Mouse (Mus musculus) kidney, postnatal 4 days (tissue): Measurements from ENCODE around the gene Mars.
A peak's percentile ranks its signal among the peaks of the same experiment; 100 is the strongest.
"Not testable (repeated sequence)": the region's sequence is repeated elsewhere in the genome, so short reads cannot be mapped to it uniquely, and the experiment has no call there.

Experiments
- DNase-seq, 2 experiments: peaks; one replicate each; pipeline ENCODE4 v3.0.0; 2021; ENCODE audit warnings: mixed read lengths in 2 of 2

The Mars gene

DNA sequence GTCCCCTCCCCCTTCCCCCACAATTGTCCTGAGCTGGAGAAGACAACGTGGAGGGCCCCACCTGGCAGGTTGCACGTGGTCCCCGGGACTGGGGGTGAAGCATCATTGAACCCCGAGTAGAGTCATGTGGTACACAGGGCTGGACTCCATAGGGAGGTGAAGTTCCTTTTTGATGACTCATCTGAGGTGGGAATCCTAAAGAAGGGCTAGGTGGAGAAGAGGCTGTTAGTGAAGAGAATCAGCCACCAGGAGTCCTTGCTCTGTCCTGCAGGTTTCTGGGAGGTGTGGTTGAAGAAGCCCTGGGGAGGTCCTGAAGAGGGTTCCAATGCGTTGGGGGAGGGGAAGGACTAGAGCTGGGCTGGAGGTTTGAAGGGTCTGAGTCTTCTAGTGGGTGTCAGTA is 25.4 kb upstream of the Mars start:
- no peak for DNase-seq

DNA sequence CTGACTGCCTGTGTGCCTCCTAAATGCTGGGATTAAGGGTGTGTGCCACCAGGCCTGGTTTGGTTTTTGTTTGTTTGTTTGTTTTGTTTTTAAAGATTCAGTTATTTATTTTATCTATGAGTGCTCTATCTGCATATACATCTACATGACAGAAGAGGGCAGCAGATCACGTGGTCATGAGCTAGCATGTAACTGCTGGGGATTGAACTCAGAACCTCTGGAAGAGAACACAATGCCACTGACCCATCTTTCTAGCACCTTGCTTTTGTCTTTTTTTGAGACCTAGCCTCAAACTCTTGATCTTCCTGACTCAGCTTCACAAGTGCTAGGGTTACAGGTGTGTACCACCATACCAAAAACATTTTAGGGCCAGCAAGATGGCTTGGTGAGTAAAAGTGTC is 23.7 kb upstream of the Mars start:
- no peak for DNase-seq

DNA sequence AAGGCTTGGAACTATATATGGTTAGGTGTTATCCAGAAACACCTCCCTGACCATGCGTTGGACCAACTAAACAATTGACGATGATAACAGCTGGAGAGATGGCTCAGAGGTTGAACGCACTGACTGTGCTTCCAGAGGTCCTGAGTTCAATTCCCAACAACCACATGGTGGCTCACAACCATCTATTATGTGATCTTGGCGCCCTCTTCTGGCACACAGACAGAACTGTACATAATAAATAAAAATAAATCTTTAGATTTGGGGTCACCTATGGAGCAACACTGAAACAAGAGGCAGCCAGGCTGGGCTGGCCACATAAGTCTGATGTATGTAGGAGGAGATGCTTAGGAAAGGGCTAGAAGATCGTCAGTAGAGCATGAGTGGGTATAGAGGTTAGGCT is 21.6 kb upstream of the Mars start:
- DNase-seq = peak in 1 of 2 experiments; percentile 26

DNA sequence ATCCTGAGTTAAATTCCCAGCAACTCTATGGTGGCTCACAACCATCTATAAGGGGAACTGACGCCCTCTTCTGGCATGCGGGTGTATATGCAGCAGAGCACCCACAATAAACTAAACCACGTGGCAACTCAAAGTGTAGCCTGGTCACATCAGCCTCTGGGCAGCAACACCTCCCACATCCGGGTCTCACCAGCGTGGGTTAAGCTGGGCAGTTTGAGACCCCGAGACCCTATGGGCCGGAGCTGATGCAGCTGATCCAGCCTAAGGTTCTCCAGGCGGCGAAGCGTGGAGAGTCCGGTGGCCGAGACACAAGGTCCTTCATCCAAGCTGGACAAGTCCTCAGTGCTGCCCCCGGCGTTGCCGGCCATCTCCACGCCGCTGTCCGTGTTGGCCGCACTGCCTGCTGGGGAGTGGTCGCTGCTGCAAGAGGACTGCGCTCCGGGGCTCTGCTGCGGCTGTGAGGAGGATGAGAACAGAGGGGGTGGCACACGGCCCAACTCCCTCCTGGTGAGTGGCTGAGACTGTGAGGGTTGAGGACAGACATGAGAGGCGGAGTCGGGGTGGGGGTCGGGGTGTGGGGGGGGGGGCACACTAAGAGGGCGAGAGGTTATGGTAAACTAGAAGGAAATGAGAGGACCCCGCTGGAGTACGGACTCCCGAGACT is 20.8 kb upstream of the Mars start:
- peak in 1 of 2 experiments; percentile 39 for DNase-seq

DNA sequence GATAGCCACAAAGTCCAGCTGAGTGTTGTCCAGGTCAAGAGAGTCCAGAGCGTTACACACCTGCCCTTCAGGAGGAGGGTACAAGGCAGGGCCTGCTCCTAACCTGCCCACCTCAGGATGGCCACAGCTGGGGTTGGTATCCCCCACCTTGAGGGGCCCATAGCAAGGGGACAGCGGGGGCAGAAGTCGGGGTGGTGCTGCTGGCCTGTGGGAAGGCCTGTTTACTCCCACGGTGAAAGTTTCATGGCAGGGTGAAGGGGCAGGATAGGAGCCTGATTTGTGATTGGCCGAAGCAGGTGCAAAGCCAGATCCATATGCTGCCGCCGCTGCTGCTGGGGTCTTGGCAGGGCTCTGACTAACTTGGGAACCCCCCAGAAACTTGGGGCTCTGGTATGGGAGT is 18.6 kb upstream of the Mars start:
- no peak for DNase-seq

DNA sequence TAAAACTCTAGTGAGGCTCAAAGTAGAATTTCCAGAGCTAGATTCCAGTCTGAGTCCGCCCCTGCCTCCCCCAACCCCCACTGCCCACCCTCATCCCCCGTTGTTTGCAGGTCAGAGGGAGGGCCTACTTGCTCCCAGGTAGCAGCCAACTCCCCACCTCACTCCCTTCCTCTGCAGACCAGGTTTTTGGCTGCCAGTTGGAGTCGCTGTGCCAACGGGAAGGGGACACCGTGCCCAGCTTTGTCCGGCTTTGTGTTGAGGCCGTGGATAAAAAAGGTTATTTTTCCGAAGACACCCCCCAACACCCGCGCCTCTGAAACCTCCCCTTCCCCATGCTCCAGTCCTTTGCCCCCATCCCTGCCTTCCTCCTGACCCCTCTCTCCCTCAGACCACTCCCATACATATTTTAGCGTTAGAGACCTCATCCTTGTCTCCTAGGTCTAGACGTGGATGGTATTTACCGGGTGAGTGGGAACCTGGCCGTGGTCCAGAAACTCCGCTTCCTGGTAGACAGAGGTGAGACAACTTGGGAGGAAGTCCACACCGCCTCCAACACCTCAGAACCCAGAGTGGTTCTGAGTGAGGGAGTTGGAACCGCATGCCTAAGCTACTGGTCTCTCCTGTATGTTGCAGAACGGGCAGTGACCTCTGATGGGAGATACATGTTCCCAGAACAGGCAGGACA is 16.0 kb upstream of the Mars start:
- DNase-seq = peak in 1 of 2 experiments; percentile 38

DNA sequence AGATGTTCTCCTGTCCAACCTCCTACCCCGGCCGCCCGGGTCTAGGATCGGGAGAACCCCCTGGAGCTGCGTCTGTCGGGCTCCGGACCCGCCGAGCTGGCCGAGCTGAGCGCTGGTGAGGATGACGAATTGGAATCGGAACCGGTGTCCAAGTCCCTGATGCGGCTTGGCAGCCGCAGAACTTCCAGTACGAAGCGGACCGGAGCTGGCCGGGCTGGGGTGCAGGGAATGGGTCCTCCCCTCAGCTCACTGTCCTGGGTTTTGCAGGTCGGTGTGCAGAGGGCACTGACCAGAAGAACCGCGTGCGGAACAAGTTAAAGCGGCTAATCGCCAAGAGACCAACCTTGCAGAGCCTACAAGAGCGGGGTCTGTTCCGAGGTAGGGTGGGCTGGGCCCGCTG is 15.2 kb upstream of the Mars start:
- peak; percentile 39 to 46 for DNase-seq

DNA sequence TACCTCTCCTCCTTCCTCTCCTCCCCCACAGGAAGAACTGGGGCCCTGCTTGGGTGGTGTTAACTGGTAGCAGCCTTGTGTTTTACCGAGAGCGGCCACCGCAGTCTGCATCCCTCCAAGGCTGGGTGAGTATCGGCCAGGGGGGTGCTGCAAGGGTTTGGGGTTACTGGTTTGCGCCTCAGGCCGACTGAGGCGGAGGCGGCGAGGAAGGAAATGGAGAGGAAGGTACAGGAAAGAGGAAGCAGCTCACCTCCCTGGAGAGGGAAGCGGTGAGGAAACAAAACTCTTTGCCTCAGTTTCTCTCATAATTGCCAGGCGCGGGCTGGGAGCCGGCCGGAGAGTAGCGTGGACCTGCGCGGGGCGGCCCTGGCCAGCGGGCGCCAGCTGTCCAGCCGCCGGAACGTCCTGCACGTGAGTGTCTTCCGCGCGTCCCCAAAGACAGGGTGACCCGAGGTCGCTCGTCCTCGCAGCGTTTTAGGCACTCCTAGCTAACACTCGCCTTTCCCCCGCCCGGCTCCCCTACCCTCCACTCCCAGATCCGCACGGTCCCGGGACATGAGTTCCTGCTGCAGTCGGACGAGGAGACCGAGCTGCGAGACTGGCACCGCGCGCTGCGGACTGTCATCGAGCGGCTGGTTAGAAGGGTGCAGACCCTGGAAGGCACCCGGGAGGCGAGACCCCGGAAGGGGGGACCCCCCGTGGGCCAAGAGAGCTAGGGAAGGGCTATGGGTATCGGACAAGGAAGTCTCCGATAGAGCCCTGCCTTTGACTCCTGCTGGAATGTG is 14.6 kb upstream of the Mars start:
- peak; percentile 43 to 61 for DNase-seq

DNA sequence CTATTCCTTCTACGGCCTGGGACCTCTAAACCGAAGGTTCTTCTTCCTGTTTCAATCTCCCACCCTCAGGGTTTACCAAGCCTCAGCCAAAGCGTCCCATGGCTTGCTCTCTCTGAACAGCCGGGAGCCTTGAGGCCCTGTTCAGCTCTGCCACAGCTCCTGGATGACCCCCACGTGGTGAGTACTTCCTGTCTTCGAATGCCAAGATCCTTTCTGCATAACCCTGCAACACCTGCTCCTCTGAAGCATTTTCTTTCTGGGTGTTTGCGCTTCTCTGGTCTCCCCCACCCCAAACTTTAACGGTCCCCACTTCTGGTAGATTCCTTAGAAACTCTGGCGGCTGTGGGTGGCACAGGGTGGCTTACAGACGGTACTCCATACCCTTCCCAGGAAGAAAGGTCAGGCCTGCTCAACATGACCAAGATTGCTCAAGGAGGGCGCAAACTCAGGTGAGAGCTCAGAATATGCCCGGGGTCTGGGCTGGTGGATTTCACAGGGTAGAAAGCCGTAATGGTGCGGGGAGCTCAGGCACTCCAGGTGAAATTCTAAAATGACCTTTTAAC is 13.9 kb upstream of the Mars start:
- DNase-seq = peak in 1 of 2 experiments; percentile 16

DNA sequence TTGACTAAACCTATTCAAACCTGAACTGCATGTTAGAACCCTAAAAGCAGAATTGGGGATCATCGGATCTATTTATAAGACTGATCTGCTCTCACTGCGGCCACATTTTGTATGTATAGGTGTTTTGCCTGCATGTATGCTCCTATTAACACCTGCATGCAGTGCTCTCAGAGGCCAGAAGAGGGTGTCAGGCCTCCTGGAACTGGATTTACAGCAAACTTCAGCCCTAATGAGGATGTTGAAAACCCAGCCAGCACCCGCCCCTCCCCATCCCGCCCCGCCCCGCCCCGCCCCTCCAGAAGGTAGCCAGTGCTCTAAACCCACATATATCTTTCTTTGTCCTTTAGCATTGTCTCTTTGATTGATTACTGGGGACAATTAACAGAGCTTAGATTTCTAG is 12.9 kb upstream of the Mars start:
- DNase-seq = peak; percentile 70 to 78

DNA sequence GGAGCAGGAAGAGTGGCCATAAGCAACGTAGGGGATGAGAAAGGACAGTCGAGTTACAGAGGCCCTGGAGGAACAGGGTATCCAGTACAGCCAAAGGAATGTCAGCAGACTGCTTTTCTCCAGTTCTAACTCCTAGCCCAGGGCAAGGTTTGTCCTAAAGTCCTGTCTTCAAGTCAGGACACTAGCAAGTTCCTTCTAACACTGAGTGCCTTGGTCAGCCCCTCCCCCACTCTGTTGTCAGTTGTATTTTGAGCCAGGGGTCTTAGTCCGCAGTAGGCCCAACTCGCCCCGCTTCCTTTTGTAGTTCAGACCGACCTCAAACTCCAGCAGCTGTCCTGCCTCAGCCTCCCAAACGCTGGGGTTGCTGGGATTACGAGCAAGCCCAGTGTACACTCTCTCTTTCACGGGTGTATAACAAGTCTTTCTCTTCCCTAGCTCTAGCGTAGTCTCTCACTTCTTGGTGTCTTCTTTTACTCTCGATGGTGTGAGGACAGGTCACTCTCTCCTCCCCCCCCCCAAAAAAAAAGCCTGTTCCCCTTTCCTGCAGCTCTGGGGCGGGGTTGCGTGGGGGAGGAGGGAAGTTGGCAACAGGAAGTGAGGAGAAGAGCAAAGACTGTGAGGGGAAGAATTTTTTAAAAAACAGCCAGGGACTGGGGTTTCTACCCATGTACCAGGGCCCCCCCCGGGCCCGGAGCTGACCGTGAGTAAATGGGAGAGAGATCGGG is 11.7 kb upstream of the Mars start:
- DNase-seq = peak in 1 of 2 experiments; percentile 21

DNA sequence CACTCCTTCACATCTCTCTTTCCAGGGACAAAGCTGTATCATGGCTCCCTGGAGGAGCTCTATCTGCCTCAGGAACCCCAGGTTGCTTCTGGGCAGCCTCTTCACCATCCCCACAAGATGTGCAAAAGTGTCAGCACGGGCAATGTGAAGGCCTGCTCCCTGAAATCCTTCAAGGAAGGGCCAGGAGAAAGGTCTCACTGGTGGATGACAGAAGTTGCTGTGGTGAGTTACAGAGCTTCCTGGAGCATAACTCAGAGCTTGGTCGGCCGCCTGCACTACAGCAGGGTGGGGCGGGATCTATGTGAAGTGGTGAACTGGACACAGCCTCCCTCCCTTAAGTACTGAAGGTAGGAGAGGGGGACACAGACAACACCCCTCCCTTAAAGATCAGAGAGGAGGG is 11.1 kb upstream of the Mars start:
- DNase-seq = no peak

DNA sequence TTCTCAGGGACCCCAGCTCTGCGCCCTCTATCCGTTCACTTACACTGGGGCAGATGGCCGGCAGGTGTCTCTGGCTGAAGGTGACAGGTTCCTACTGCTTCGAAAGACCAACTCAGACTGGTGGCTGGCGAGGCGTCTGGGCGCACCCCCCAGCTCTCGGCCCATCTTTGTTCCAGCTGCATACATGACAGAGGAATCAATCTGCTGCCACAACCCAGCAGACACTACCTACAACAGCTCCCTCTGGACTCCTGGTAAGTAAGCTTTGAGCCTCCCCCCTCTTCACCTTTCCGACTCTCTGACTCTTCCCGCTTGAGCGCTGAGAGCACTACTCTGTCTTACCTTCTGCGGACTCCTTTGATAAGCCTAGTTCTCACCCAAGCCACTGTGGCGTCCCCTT is 10.6 kb upstream of the Mars start:
- no peak for DNase-seq

DNA sequence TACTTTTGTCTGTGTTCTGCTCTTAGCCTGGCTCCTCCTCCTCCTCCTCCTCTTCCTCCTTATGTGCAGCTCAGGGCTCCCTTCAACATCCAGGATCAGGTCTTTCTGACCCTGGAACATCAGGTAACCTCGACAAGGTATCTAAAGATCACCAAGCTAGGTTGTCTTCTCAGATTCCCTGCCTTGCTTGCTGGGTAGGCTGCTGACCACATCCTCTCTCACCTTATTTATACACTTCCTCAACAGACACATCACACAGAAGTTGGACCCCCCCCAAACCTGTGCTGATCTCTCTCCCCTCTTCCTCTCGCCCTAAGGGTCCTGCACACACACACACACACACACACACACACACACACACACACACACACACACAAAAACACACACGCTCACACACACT is 10.0 kb upstream of the Mars start, which contains the start of gene Arhgap9:
TSS of gene Arhgap9 (plus strand) at position 344 of the 400 bp plus-strand sequence.
- no peak for DNase-seq

DNA sequence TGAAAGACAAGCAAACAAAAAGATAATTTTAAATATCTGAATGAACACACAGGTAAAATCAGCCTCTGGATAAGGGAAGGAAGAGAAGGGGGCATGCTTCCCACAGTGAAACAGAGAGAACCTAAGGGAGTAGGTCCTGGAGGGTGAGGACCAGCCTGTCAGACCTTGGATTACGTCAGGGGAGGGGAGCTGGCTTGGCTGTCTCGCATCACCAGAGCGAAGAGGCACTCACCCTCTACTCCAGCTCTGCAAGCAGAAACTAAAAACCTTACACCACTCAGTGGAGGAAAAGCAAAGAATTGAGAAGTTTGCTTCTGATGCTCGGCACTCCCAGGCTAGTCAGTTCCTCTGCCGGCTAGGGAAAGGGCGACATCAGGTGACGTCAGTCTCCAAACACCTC is 8.4 kb upstream of the Mars start:
- DNase-seq = peak in 1 of 2 experiments; percentile 21

DNA sequence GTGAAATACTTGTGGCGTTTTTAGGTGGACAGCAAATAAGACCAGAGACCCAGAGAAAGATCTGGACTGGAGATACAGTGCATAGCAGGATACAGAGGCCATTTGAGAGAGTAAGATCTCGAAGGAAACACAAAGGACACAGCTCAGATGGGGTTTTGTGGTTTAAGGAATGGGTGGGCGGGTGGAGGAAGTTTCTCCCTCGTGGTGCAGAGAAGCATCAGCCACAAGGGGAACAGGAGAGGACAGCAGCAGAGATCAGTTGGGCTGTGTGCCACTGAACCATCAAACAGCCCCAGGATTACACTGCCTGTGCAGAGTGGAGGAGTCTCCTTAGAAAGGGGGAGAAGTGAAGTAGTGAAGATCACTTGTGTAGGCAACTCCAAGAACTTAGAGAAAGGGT is 6.4 kb upstream of the Mars start:
- DNase-seq = no peak

DNA sequence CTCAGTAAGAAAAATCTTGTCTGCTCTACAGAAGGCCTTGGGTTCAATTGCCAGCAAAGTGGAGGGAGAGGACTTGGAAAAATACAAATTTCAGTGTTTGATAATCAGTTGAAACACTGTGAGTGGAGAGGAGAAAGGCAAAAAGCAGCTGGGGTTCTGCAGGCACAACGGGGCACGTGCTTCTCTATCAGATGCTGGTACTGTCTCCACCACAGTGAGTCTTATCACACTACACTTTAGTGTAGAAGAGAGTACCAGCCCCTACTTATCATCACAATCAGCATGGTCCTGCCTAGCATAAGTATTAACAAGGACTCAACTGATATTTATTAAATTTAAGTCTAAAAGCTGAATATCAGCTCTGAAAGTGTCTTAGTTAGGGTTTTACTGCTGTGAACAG is 5.7 kb upstream of the Mars start:
- no peak for DNase-seq

DNA sequence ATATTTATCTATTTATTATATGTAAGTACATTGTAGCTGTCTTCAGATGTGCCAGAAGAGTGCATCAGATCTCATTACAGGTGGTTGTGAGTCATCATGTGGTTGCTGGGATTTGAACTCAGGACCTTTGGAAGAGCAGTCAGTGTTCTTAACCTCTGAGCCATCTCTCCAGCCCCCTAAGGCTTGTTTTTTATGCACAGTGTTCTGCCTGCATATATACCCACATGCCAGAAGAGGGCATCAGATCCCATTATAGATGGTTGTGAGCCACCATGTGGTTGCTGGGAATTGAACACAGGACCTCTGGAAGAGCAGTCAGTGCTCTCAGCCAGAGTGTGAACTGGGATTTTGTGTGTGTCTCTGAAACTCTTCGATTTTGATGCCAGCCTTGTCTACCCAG is 3.4 kb upstream of the Mars start:
- DNase-seq = not testable (repeated sequence)

DNA sequence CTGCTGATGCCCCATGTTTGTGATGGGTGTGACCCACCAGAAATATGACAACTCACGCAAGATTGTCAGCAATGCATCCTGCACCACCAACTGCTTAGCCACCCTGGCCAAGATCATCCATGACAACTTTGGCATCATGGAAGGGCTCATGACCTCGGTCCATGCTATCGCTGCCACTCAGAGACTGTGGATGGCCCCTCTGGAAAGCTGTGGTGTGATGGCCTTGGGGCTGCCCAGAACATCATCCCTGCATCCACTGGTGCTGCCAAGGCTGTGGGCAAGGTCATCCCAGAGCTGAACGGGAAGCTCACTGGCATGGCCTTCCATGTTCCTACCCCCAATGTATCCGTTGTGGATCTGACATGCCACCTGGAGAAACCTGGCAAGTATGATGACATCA is 1.9 kb upstream of the Mars start:
- not testable (repeated sequence) for DNase-seq

DNA sequence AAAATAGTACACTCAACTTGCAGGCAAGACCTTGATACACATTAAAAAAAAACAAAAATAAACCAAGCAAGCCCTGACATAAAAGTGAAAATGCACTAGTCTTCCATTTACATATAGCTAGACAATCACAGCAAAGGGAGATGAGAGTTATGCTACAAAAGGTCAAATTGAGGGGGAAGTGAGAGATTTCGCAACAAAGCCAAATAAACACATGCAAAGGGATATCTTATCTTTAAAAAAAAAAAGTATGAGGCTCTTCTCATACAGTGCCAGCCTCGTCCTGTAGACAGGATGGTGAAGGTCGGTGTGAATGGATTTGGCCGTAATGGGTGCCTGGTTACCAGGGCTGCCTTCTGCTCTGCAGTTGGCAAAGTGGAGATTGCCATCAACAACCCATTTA is 1.3 kb upstream of the Mars start:
- DNase-seq = no peak

DNA sequence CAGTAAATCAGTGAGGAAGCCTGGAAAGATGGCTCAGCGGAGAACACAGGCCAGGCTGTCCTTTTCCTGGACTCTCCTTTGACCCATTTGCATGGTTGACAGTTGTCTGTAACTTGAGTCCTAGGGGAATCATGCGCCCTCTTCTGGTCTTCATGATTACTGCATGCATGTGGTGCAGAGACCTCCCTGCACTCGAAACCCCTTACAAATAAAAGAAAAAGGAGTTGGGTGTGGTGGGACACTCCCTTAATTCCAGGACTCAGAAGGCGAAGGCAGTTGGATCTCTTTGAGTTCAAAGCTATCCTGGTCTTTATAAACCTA is 730 bp upstream of the Mars start:
- DNase-seq = peak; percentile 86 to 90

DNA sequence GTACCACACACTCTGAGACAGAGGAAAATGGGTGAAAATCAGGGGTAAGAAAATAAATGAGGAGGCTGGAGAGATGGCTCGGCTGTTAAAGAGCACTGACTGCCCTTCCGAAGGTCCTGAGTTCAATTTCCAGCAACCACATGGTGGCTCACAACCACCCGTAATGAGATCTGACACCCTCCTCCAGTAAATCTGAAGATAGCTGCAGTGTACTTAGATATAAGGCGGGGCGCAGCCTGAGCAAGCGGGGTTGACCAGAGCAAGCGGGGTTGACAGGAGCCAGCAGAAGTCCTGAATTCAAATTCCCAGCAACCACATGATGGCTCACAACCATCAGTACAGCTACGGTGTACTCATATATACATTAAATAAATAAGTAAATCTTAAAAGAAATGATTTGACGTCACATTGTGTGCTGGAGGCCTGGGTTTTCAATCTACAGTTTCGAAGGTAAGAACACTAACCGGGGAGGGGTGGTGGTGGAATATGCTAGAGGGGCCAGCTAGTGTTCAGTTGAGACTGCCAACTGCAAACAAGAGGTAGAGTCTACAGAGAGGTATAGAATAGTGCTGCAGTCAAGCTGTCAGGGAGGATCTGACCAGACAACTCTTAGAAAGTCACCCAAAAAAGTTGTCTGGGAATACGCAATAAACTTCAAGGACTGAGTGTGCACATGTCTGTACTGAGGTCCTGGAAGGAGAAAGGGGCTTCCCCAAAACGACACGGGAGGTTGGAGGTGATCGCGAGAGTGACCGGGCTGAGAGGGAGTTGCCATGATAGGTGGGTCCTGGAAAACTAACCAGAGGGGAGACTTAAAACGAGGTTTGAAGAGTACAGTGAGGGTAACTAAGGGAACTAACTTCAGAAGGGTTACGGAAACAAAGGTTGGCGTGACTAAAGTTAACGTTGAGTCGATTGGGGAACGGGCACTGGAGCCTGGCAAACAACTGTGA is 787 bp downstream of the Mars start:
- peak in 1 of 2 experiments; percentile 70 for DNase-seq
